Mouse (Mus musculus) C2C12 (cell line): ENCODE results near the gene Art4.

ENCODE experiments used
- CTCF ChIP-seq: IDR thresholded peaks from one replicate; pipeline ENCODE4 v1.5.1; 2011; ENCODE audit not compliant: control insufficient read depth, insufficient read depth, insufficient read length
- USF1 ChIP-seq: IDR thresholded peaks from one replicate; pipeline ENCODE4 v1.6.1; 2011; ENCODE audit warnings: low read depth, mild to moderate bottlenecking, control low read depth, moderate library complexity

DNA sequence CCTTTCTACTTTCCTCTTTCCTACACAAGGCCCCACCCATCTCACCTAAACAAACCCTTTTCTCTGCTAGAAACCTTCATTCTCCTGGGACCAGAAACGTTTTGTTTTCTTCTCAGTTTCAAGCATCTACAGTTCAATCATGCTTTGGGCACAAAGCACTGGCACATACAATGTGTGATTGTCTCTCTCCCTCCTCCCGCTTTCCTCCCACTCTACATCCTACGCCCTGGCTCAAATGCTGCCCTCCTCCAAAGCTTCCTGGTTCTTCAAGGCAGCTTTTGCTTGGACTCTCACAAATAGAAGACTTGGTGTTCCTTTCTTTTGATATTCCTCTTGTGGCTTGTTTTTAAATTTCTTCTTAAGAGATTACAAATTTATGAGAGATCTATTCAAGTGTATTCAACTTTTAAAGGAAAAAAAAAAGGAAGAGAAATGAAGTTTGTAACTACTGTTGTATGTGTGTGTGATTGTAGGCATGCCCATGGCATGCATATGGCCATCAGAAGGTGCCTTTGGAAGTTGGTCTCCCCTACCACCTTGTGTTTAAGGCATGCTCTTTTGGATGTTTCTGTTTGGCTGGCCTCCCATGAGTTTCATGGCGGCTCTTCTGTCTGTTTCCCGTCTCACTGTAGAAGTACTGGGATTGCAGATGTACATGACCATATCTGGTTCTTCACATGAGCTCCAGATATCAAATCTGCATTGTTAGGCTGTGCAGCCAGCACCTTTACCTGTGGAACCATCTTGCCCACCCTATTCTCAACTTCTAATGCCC is 11.6 kb downstream of the Art4 start:
- no peak for TF ChIP-seq USF1
- no peak for TF ChIP-seq CTCF
